Mouse (Mus musculus) forebrain, embryonic 14.5 days (tissue): ENCODE results near the gene Pbx1. TPM values are rescaled to one million over a fixed set of nuclear protein-coding genes. Genes with fewer than 3 reads are reported as not detected.
"Not testable (repeated sequence)": the region's sequence is repeated elsewhere in the genome, so short reads cannot be mapped to it uniquely, and the experiment has no call there.

ENCODE experiments used
- ATAC-seq: fragments of 200-750 bp; cut with Nextera tagmentation; 2 replicates; pipeline ENCODE4 v1.8.0; 2017; ENCODE audit warnings: mild to moderate bottlenecking, moderate library complexity
- DNase-seq: peaks from one replicate; pipeline ENCODE4 v3.0.0-alpha.2; 2015; ENCODE audit warnings: low spot score
- H3K27ac ChIP-seq: fragments of 300-500 bp; sonication (generic); 2 replicates; pipeline ENCODE4 v1.5.1; 2014; ENCODE audit warnings: low read depth, mild to moderate bottlenecking, control low read depth, low read length, moderate library complexity
- H3K27me3 ChIP-seq: fragments of 300-500 bp; sonication (generic); replicated peaks from 2 replicates; pipeline ENCODE4 v1.6.1; 2014; ENCODE audit warnings: low read length, control low read depth, mixed read lengths; ENCODE audit not compliant: control insufficient read depth, insufficient read depth
- H3K36me3 ChIP-seq: fragments of 300-500 bp; sonication (generic); 2 replicates; pipeline ENCODE4 v1.6.1; 2014; ENCODE audit warnings: low read length, control low read depth; ENCODE audit not compliant: control insufficient read depth, insufficient read depth
- H3K4me1 ChIP-seq: fragments of 300-500 bp; sonication (generic); 2 replicates; pipeline ENCODE4 v1.6.1; 2014; ENCODE audit warnings: antibody characterized with exemption, low read length, control low read depth; ENCODE audit not compliant: control insufficient read depth, insufficient read depth
- H3K4me2 ChIP-seq: fragments of 300-500 bp; sonication (generic); 2 replicates; pipeline ENCODE4 v1.6.1; 2014; ENCODE audit warnings: mild to moderate bottlenecking, control low read depth, low read length
- H3K4me3 ChIP-seq: fragments of 300-500 bp; sonication (generic); 2 replicates; pipeline ENCODE4 v1.5.1; 2014; ENCODE audit warnings: low read depth, low read length, control low read depth
- H3K9ac ChIP-seq: fragments of 300-500 bp; sonication (generic); 2 replicates; pipeline ENCODE4 v1.6.1; 2014; ENCODE audit warnings: mild to moderate bottlenecking, low read length, control low read depth, moderate library complexity
- H3K9me3 ChIP-seq: fragments of 300-500 bp; sonication (generic); replicated peaks from 2 replicates; pipeline ENCODE4 v1.6.1; 2016; ENCODE audit warnings: low read length, control low read depth, mixed read lengths; ENCODE audit not compliant: control insufficient read depth
- WGBS: fragments of 180-500 bp; shearing (Covaris S2); extraction: QIAGEN DNeasy Blood & Tissue Kit; methylation state at CpG from one replicate; pipeline ENCODE4 v1.1.7; 2014; 5-methylcytosine and 5-hydroxymethylcytosine counted together
- polyA plus RNA-seq: library from polyadenylated mRNA; unstranded; fragments of >200 nt; fragmentation: Nextera tagmentation; extraction: Ambion mirVana; gene quantifications from 2 replicates; pipeline ENCODE4 v1.2.1, GENCODE M21; 2014

Gene Pbx1
- polyA plus RNA-seq = 66.7 and 76.8 TPM in 2 replicates

DNA sequence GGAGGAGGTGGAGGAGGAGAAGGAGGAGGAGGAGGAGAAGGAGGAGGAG lies at the start of gene Pbx1:
Pbx1 (minus strand) TSS at position 39 of the 49 bp plus-strand sequence.
- H3K9me3 ChIP-seq, ATAC-seq, H3K36me3 ChIP-seq, H3K27me3 ChIP-seq, H3K4me1 ChIP-seq, DNase-seq: not testable (repeated sequence)
- Histone ChIP-seq H3K4me3 (peak within 1 kb of the TSS; percentile 78), H3K27ac (peak within 1 kb of the TSS; percentile 99), H3K9ac (peak within 1 kb of the TSS; percentile 99), H3K4me2 (peak within 1 kb of the TSS; percentile 79)

DNA sequence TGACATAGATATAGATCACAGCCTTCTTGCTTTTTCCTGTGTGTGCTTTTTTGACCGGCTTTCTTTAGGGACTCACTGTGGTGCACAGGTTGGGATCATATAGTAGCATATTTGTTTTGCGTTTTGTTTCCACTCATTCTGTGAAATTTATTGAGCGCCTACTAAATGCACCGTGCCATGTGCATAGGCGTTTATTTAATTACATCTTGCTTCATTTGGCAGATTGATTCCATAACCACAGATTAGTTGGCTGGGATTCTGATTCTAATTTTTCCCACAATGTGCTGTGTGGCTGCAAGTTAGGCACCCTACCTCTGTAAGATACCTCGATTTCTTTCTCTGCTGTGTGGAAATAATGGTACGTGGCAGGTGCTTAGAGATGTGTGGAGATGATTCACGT lies 47.6 kb upstream of the Pbx1 start:
- Histone ChIP-seq H3K27ac (no peak overlapping the region), H3K4me2 (no peak overlapping the region), H3K9ac (no peak overlapping the region), H3K4me1 (peaks cover 18% of the 10 kb centered on the region), H3K27me3 (no peaks in the 10 kb centered on the region), H3K9me3 (no peaks in the 10 kb centered on the region), H3K4me3 (no peak overlapping the region), H3K36me3 (no peaks in the 10 kb centered on the region)
- 80% methylated on average over 8 of the region's 8 CpGs for WGBS
- ATAC-seq = no peak
- DNase-seq = peak; percentile 26

DNA sequence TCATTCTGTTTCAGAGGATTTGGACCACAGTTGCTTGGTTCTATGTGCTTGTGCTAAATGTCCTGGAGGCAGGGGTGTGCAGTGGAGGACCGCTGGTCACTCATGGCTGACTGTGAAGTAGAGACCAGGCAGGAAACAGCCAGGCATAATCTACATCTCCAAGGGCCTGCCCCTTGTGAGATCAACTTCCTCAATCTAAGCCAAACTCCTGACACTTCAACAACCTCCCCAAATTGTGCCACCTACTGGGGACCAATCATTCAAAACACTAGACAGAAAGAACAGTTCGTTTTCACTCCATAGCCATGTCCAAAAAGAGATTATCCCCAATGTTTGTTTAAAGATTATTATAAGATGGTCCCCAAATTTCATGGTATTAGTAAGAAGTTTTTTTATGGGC lies 46.8 kb upstream of the Pbx1 start:
- Histone ChIP-seq H3K27ac (no peak overlapping the region), H3K9me3 (no peaks in the 10 kb centered on the region), H3K27me3 (no peaks in the 10 kb centered on the region), H3K4me3 (no peak overlapping the region), H3K9ac (no peak overlapping the region), H3K36me3 (no peaks in the 10 kb centered on the region), H3K4me1 (peaks cover 25% of the 10 kb centered on the region), H3K4me2 (no peak overlapping the region)
- no peak for ATAC-seq
- WGBS = 68% methylated on average over 2 of the region's 2 CpGs
- no peak for DNase-seq

DNA sequence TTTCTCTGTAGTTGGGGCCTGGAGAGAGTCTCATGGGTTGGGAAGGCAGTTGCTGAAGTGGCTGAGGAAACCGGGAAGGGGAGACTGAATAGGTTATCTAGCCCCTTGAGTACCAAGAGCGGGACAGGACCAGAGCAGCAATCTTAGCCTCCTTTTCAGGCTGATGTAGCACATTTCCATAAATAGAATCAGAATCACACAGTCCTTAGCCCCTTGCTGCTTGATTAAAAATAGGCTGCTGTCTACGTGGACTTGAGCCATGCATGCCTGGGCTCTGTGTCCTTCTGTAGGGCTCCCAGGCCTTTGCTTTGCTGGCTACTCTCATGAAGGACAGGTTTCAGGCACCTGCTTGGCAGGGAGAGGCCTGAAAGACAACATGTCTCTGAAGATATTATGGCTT lies 44.8 kb upstream of the Pbx1 start:
- DNase-seq (no peak), ATAC-seq (no peak)
- no peak overlapping the region for H3K9ac ChIP-seq
- no peaks in the 10 kb centered on the region for H3K9me3 ChIP-seq
- no peak overlapping the region for H3K27ac ChIP-seq
- WGBS = 54% methylated on average over 3 of the region's 3 CpGs
- H3K4me3 ChIP-seq = no peak overlapping the region
- H3K27me3 ChIP-seq = no peaks in the 10 kb centered on the region
- peaks cover 39% of the 10 kb centered on the region for H3K4me1 ChIP-seq
- H3K4me2 ChIP-seq = no peak overlapping the region
- H3K36me3 ChIP-seq = no peaks in the 10 kb centered on the region

DNA sequence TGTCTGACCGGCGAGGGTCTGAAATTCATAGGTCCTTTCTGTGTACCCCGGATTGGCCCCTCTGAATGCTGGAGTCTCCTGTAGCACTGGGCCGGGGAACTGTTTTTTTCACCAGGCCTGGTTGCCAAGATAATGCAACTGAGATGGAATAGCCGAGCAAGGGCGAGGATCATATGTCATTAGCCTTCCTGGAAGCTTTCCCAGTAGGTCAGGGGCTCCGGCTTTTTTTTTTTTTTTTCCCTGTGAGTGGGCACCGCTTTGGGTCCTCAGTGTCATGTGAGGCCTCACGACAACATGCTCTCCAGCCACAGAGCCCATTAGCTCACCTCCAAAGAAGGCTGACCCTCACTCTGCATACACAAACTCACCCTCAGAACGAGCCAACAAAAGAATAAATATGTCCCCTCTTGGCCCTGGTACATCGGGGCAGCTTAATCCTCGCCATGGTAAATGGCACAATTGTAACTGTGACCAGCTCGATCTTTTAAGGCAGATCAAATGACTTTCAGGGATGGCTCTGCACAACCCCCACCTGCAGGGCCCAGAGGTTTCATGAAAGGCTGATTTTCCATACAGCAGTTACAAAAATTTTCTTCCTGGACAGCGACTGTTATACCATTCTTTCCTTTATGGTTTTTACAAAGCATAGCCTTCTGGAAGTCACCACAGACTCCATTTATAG lies 44.3 kb upstream of the Pbx1 start:
- Histone ChIP-seq H3K4me1 (peaks cover 39% of the 10 kb centered on the region), H3K4me2 (no peak overlapping the region), H3K9me3 (no peaks in the 10 kb centered on the region), H3K27ac (0 out of 2 replicates have a peak overlapping the region, but pooled peaks have one; percentile 27), H3K9ac (no peak overlapping the region), H3K36me3 (no peaks in the 10 kb centered on the region), H3K4me3 (no peak overlapping the region), H3K27me3 (no peaks in the 10 kb centered on the region)
- DNase-seq (peak; percentile 47), ATAC-seq (no peak)
- 40% methylated on average over 14 of the region's 14 CpGs for WGBS

DNA sequence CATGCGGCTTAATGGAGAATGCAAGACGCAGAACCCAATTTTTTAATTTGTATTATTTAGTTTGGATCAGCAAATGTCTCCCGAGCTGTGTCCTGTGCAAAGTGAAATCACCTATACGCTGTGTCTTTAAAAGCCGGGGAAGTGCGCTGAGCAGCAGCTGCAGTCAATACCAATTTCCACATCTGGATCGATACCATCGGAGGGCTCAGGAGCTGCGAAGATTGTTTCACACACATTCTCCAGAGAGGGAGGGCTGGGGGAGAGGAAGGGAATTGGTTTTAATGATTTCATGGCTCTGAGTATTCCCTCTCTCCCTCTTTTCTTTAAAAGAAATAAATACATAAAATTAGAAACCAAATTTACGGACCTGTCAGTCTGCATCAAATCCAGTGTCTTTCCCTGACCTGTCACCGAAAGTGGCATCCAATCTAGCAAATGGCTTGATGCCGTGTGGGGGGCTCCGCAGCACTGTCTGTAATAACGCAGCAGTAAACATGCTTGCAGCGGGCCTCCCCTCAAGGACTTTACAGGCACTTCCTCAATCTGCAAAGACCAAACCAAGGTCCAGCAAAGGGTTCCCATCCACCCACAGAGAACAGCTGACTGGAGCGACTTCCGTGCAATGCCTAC lies 43.6 kb upstream of the Pbx1 start:
- H3K4me2 ChIP-seq = no peak overlapping the region
- peaks cover 39% of the 10 kb centered on the region for H3K4me1 ChIP-seq
- H3K9ac ChIP-seq = no peak overlapping the region
- no peaks in the 10 kb centered on the region for H3K36me3 ChIP-seq
- no peak overlapping the region for H3K4me3 ChIP-seq
- H3K27me3 ChIP-seq = no peaks in the 10 kb centered on the region
- 0 out of 2 replicates have a peak overlapping the region, but pooled peaks have one; percentile 27 for H3K27ac ChIP-seq
- H3K9me3 ChIP-seq = no peaks in the 10 kb centered on the region
- WGBS = 89% methylated on average over 17 of the region's 17 CpGs
- no peak for ATAC-seq
- DNase-seq = peak; percentile 15

DNA sequence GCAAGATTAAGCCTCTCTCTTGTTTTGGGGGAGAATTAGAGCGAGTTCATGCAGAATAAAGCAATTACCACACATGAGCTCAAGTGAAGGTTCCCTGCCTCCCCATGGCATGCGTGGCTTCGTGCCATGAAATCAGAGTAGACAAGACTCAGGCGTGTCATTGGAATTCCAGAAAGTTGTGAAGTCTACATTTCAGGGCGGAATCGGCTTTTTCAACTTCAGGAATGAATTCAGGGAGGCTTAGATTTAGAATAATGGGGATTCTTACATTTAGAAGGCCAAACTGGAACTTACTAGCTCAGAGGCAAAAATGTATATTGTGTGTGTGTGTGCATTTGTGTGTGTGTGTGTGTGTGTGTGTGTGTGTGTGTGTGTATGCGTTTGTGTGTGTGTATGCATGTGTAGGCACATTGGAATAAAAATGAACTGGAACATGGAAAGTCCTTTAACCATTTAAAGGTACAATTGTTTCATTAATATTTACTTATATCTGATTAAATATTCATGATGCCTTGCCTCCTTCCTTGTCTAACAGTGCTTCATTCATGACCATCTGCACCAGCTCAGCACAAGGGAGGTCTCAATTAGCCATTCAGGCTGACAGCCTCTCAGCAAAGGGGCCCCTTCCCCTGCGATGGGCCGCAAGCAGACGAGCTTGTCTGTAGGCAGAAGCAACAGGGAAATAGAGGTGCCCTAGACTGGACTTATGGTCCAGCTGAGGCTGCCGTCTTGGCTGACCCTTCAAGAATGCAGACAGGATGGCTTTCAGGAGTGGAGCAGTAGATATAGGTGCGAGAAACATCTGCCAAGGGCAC lies 41.4 kb upstream of the Pbx1 start:
- H3K4me1 ChIP-seq = peaks cover 39% of the 10 kb centered on the region
- H3K4me3 ChIP-seq = no peak overlapping the region
- H3K4me2 ChIP-seq = peak overlapping the region; percentile 28
- peak overlapping the region; percentile 65; the same call in 1 of the 2 replicates for H3K27ac ChIP-seq
- WGBS = 9% methylated on average over 12 of the region's 12 CpGs
- H3K9me3 ChIP-seq = no peaks in the 10 kb centered on the region
- no peaks in the 10 kb centered on the region for H3K36me3 ChIP-seq
- DNase-seq (peak; percentile 87), ATAC-seq (peak; percentile 95)
- H3K9ac ChIP-seq = no peak overlapping the region
- no peaks in the 10 kb centered on the region for H3K27me3 ChIP-seq

DNA sequence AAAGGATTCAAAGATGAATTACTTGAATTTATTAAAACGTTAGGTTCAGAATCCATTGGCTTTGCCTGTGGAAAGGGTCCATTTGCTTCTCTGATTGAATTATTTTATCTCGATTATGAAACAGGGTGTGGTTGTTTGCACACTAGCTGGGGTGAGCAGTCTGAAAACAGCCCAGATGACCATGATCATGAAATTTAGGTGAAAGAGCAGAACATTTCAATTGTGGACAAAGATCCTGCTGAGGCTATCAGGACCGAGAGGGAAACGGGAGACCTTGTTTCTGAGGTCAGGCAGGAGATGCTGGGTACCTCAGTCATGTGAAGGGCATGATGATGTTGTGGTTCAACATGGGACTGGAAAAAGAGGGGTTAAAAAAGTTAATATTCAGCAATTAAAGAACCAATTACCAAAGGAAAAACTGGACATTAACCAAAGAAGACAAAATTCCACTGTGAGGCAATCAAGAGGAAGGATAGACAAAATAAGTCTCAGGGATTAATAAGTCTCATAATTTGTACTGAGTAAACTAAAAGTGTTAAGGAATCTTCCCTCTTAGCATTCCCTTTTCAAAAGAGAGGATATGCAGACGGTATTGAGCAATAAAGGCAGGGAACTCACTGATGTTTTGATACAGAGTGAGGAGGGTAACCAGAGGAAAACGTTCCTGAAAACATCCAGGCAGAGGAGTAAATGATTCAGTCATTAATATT lies 40.6 kb upstream of the Pbx1 start:
- Histone ChIP-seq H3K4me2 (no peak overlapping the region), H3K4me3 (no peak overlapping the region), H3K36me3 (no peaks in the 10 kb centered on the region), H3K9ac (no peak overlapping the region), H3K27me3 (no peaks in the 10 kb centered on the region), H3K27ac (no peak overlapping the region), H3K4me1 (peaks cover 39% of the 10 kb centered on the region), H3K9me3 (no peaks in the 10 kb centered on the region)
- WGBS = 47% methylated on average over 6 of the region's 6 CpGs
- DNase-seq = no peak
- ATAC-seq = no peak

DNA sequence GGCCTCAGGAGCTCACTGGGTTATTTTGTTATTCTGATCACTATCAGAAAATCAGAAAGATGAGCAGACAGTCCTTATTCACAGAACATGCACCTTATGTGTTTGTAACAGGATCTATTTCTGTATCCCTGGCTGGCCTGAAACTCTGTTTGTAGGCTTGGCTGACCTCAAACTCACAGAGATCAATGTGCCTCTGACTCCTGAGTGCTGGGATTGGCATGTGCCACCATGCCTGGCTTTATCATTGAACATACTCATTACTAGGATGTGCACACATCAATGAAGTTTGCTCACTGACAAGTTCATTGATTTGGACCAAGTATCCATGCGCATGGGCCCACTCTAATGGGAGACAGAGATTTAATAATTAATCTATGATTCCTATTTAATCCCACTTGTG lies 27.4 kb upstream of the Pbx1 start:
- no peak overlapping the region for H3K4me2 ChIP-seq
- H3K36me3 ChIP-seq = no peaks in the 10 kb centered on the region
- no peak overlapping the region for H3K4me3 ChIP-seq
- no peaks in the 10 kb centered on the region for H3K27me3 ChIP-seq
- ATAC-seq (no peak), DNase-seq (no peak)
- no peaks in the 10 kb centered on the region for H3K9me3 ChIP-seq
- no peak overlapping the region for H3K9ac ChIP-seq
- no peaks in the 10 kb centered on the region for H3K4me1 ChIP-seq
- WGBS = 94% methylated on average over 1 of the region's 1 CpGs
- H3K27ac ChIP-seq = no peak overlapping the region
